Comparison of ENCODE assay signal across 28 mouse cellular contexts in genomic region chr5:91484324-91484723, GRCm38 (mm10).
"Had no signal": no experiment of that assay in that cellular context is flagged by ENCODE, and none has a peak within 500 bp of the region (broad histone marks: within the 10 kb centered on the region; RNA-seq: fewer than 3 reads in every experiment).

No protein-coding gene starts in this region.

- H3K9me3 ChIP-seq: embryonic facial prominence, embryonic 10.5 days; embryonic facial prominence, embryonic 12.5 days; embryonic facial prominence, embryonic 13.5 days; embryonic facial prominence, embryonic 15.5 days; forebrain, embryonic 10.5 days; forebrain, embryonic 12.5 days; forebrain, embryonic 13.5 days; forebrain, embryonic 15.5 days had no signal

- H3K4me1 ChIP-seq: embryonic facial prominence, embryonic 10.5 days; embryonic facial prominence, embryonic 12.5 days; embryonic facial prominence, embryonic 13.5 days; embryonic facial prominence, embryonic 15.5 days; forebrain, embryonic 10.5 days; forebrain, embryonic 12.5 days; forebrain, embryonic 13.5 days; forebrain, embryonic 15.5 days had no signal

- DNase-seq: cerebellum, adult 8-10 months; cerebellum, adult 9-10 months; cerebellum, adult 9-11 months; cerebellum, postnatal 10 days; cerebellum, postnatal 14 days; cerebellum, postnatal 25 days; cerebellum, postnatal 36 days; embryo, embryonic 11 days; forebrain, postnatal 0 days; gastrocnemius, adult 2 months; gastrocnemius, postnatal 10 days; gastrocnemius, postnatal 14 days; gastrocnemius, postnatal 25 days; gastrocnemius, postnatal 36 days; heart, adult 11 months; heart, adult 18-20 months; heart, adult 2 months had no signal

- H3K27me3 ChIP-seq: embryonic facial prominence, embryonic 12.5 days; embryonic facial prominence, embryonic 13.5 days; embryonic facial prominence, embryonic 15.5 days; forebrain, embryonic 12.5 days; forebrain, embryonic 13.5 days; forebrain, embryonic 15.5 days had no signal

- H3K4me3 ChIP-seq: embryonic facial prominence, embryonic 10.5 days; embryonic facial prominence, embryonic 12.5 days; embryonic facial prominence, embryonic 13.5 days; embryonic facial prominence, embryonic 15.5 days; erythroblast, embryonic 14.5 days; forebrain, embryonic 10.5 days; forebrain, embryonic 12.5 days; forebrain, embryonic 13.5 days; forebrain, embryonic 15.5 days; gastrocnemius, adult 2 months; heart, adult 2 months had no signal

- H3K27ac ChIP-seq: embryonic facial prominence, embryonic 10.5 days; embryonic facial prominence, embryonic 12.5 days; embryonic facial prominence, embryonic 13.5 days; embryonic facial prominence, embryonic 15.5 days; forebrain, embryonic 10.5 days; forebrain, embryonic 12.5 days; forebrain, embryonic 13.5 days; forebrain, embryonic 15.5 days; gastrocnemius, adult 2 months; heart, adult 2 months had no signal

- H3K9ac ChIP-seq: embryonic facial prominence, embryonic 12.5 days; embryonic facial prominence, embryonic 13.5 days; embryonic facial prominence, embryonic 15.5 days; forebrain, embryonic 12.5 days; forebrain, embryonic 13.5 days; forebrain, embryonic 15.5 days; forebrain, postnatal 0 days had no signal

- H3K36me3 ChIP-seq: embryonic facial prominence, embryonic 10.5 days; embryonic facial prominence, embryonic 12.5 days; embryonic facial prominence, embryonic 13.5 days; embryonic facial prominence, embryonic 15.5 days; forebrain, embryonic 10.5 days; forebrain, embryonic 12.5 days; forebrain, embryonic 15.5 days had no signal

- H3K4me2 ChIP-seq: embryonic facial prominence, embryonic 12.5 days; embryonic facial prominence, embryonic 13.5 days; embryonic facial prominence, embryonic 15.5 days; forebrain, embryonic 12.5 days; forebrain, embryonic 13.5 days; forebrain, embryonic 15.5 days had no signal

- ATAC-seq: forebrain, embryonic 13.5 days; forebrain, embryonic 14.5 days; forebrain, embryonic 15.5 days; forebrain, embryonic 16.5 days; forebrain, postnatal 0 days had no signal
